Mouse (Mus musculus) mature B cell (primary cell): ENCODE data around the gene Gm2916.
"Not testable (repeated sequence)": the region's sequence is repeated elsewhere in the genome, so short reads cannot be mapped to it uniquely, and the experiment has no call there.

ENCODE experiments used
- in situ Hi-C: fragments of 300-500 bp; cut with MboI; formaldehyde crosslinking; loops from 2 replicates; pipeline ENCODE4 v1.14.3; 2019

The Gm2916 gene

GRCm38 (mm10) chr14:3883872-3884271 lies at the start of gene Gm2916:
Gene Gm2916, plus strand, starts transcription at chr14:3884172.
- in situ Hi-C loops = not testable (repeated sequence)

DNA sequence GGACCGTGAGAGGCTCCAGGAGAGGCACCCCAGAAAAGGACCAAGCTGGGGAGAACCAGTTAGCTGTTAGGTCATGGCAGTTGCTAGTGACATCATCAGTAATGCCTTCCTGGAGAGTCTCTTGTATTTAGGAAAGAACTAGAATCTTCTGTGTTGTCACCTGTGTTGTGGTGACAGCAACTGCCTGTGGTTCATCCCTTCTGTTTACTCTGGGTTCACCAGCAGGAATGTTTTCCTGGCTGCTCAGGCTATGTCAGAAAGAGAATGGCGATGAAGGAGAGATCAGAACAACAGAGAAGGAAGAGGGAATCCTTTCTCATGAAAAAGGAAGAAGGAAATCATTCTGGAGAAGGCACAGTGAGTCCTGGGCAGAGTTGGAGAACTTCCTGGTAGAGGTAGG lies 38.0 kb upstream of the Gm2916 start, which contains the start of gene Gm3033:
TSS of gene Gm3033 (plus strand) at position 301 of the 400 bp plus-strand sequence.
- in situ Hi-C loops = not testable (repeated sequence)

- in situ Hi-C loops = not testable (repeated sequence)
Observed at GRCm38 (mm10) chr14:3931456-3931855, 47.5 kb downstream of the Gm2916 start, which contains the start of gene Gm3029. Gene Gm3029, plus strand, starts transcription at chr14:3931756.

- in situ Hi-C loops = not testable (repeated sequence)
Observed at GRCm38 (mm10) chr14:3963247-3963646, 79.3 kb downstream of the Gm2916 start, which contains the start of gene Gm3095. Gene Gm3095, plus strand, starts transcription at chr14:3963547.
